Mouse (Mus musculus) midbrain, embryonic 14.5 days (tissue): ENCODE measurements around the gene Lclat1. TPM values are rescaled to one million over a fixed set of nuclear protein-coding genes. Genes with fewer than 3 reads are reported as not detected.

Source experiments
- ATAC-seq: fragments of 200-750 bp; cut with Nextera tagmentation; 2 replicates; pipeline ENCODE4 v1.8.0; 2017; ENCODE audit warnings: moderate number of reproducible peaks, moderate library complexity; ENCODE audit not compliant: low FRiP score, low TSS enrichment
- DNase-seq: peaks from one replicate; pipeline ENCODE4 v3.0.0-alpha.2; 2015
- H3K27ac ChIP-seq: fragments of 300-500 bp; sonication (generic); replicated peaks from 2 replicates; pipeline ENCODE4 v1.5.1; 2014; ENCODE audit warnings: mild to moderate bottlenecking, low read depth, low read length, moderate library complexity
- H3K27me3 ChIP-seq: fragments of 300-500 bp; sonication (generic); 2 replicates; pipeline ENCODE4 v1.6.1; 2014; ENCODE audit warnings: low read length, control low read depth, mixed read lengths; ENCODE audit not compliant: control insufficient read depth, insufficient read depth
- H3K36me3 ChIP-seq: fragments of 300-500 bp; sonication (generic); 2 replicates; pipeline ENCODE4 v1.6.1; 2014; ENCODE audit warnings: low read length, control low read depth; ENCODE audit not compliant: control insufficient read depth, insufficient read depth
- H3K4me1 ChIP-seq: fragments of 300-500 bp; sonication (generic); 2 replicates; pipeline ENCODE4 v1.6.1; 2014; ENCODE audit warnings: mild to moderate bottlenecking, antibody characterized with exemption, low read length, control low read depth; ENCODE audit not compliant: control insufficient read depth, insufficient read depth
- H3K4me2 ChIP-seq: fragments of 300-500 bp; sonication (generic); 2 replicates; pipeline ENCODE4 v1.6.1; 2014; ENCODE audit warnings: mild to moderate bottlenecking, low read length, moderate library complexity
- H3K4me3 ChIP-seq: fragments of 300-500 bp; sonication (generic); replicated peaks from 2 replicates; pipeline ENCODE4 v1.5.1; 2014; ENCODE audit warnings: low read depth, low read length
- H3K9ac ChIP-seq: fragments of 300-500 bp; sonication (generic); replicated peaks from 2 replicates; pipeline ENCODE4 v1.6.1; 2014; ENCODE audit warnings: mild to moderate bottlenecking, low read length, moderate library complexity
- H3K9me3 ChIP-seq: fragments of 300-500 bp; sonication (generic); 2 replicates; pipeline ENCODE4 v1.6.1; 2016; ENCODE audit warnings: low read length, control low read depth, mixed read lengths; ENCODE audit not compliant: control insufficient read depth
- WGBS: fragments of 180-500 bp; shearing (Covaris S2); extraction: QIAGEN DNeasy Blood & Tissue Kit; methylation state at CpG from one replicate; pipeline ENCODE4 v1.1.7; 2014; 5-methylcytosine and 5-hydroxymethylcytosine counted together
- polyA plus RNA-seq: library from polyadenylated mRNA; unstranded; fragments of >200 nt; fragmentation: Nextera tagmentation; extraction: Ambion mirVana; gene quantifications from 2 replicates; pipeline ENCODE4 v1.2.1, GENCODE M21; 2014

The Lclat1 gene
- polyA plus RNA-seq, 1 experiment from 2014 or later, result 16.9 TPM

- H3K4me2 ChIP-seq, result no peak overlapping the region
- H3K27ac ChIP-seq, result no peak overlapping the region
- H3K9ac ChIP-seq, result no peak overlapping the region
- H3K9me3 ChIP-seq, result no peaks in the 10 kb centered on the region
- no peaks in the 10 kb centered on the region for H3K27me3 ChIP-seq
- ATAC-seq (no peak), DNase-seq (no peak)
- no peaks in the 10 kb centered on the region for H3K36me3 ChIP-seq
- H3K4me3 ChIP-seq, result no peak overlapping the region
- H3K4me1 ChIP-seq, result no peaks in the 10 kb centered on the region
- whole genome bisulfite sequencing, result 89% methylated on average over 2 of the region's 2 CpGs
These were observed 56.3 kb downstream of the Lclat1 start for GRCm38 (mm10) chr17:73164121-73164520.

GRCm38 (mm10) chr17:73169461-73169860, 61.7 kb downstream of the Lclat1 start:
- Histone ChIP-seq H3K27me3 (no peaks in the 10 kb centered on the region), H3K4me2 (no peak overlapping the region), H3K9me3 (no peaks in the 10 kb centered on the region), H3K27ac (no peak overlapping the region), H3K36me3 (peaks cover 7% of the 10 kb centered on the region), H3K4me1 (no peaks in the 10 kb centered on the region), H3K4me3 (no peak overlapping the region), H3K9ac (no peak overlapping the region)
- DNase-seq (no peak), ATAC-seq (no peak)
- WGBS, result 96% methylated on average over 7 of the region's 7 CpGs

GRCm38 (mm10) chr17:73170141-73170540, 62.4 kb downstream of the Lclat1 start:
- H3K27ac ChIP-seq, result no peak overlapping the region
- no peaks in the 10 kb centered on the region for H3K27me3 ChIP-seq
- no peak overlapping the region for H3K4me2 ChIP-seq
- H3K4me1 ChIP-seq, result no peaks in the 10 kb centered on the region
- H3K36me3 ChIP-seq, result peaks cover 7% of the 10 kb centered on the region
- no peak overlapping the region for H3K4me3 ChIP-seq
- no peak for DNase-seq
- no peak for ATAC-seq
- H3K9me3 ChIP-seq, result no peaks in the 10 kb centered on the region
- H3K9ac ChIP-seq, result no peak overlapping the region
- WGBS, result 84% methylated on average over 5 of the region's 5 CpGs

GRCm38 (mm10) chr17:73174083-73174562, 66.3 kb downstream of the Lclat1 start:
- Histone ChIP-seq H3K4me3 (no peak overlapping the region), H3K36me3 (peaks cover 7% of the 10 kb centered on the region), H3K27ac (no peak overlapping the region), H3K27me3 (no peaks in the 10 kb centered on the region), H3K4me2 (no peak overlapping the region), H3K4me1 (no peaks in the 10 kb centered on the region), H3K9ac (no peak overlapping the region), H3K9me3 (no peaks in the 10 kb centered on the region)
- DNase-seq (peak; percentile 58), ATAC-seq (no peak)
- 71% methylated on average over 5 of the region's 5 CpGs for WGBS

GRCm38 (mm10) chr17:73175720-73176119, 67.9 kb downstream of the Lclat1 start:
- Histone ChIP-seq H3K4me2 (no peak overlapping the region), H3K4me3 (no peak overlapping the region), H3K27me3 (no peaks in the 10 kb centered on the region), H3K36me3 (peaks cover 1% of the 10 kb centered on the region; the same call in 1 of the 2 replicates), H3K27ac (no peak overlapping the region), H3K4me1 (no peaks in the 10 kb centered on the region), H3K9ac (no peak overlapping the region), H3K9me3 (no peaks in the 10 kb centered on the region)
- no peak for ATAC-seq
- 85% methylated on average over 5 of the region's 5 CpGs for WGBS
- no peak for DNase-seq

- no peak for DNase-seq
- Histone ChIP-seq H3K9ac (no peak overlapping the region), H3K4me3 (no peak overlapping the region), H3K27me3 (no peaks in the 10 kb centered on the region), H3K4me1 (no peaks in the 10 kb centered on the region), H3K9me3 (no peaks in the 10 kb centered on the region), H3K27ac (no peak overlapping the region), H3K4me2 (no peak overlapping the region), H3K36me3 (no peaks in the 10 kb centered on the region)
- ATAC-seq, result no peak
- 80% methylated on average over 4 of the region's 4 CpGs for WGBS
These were observed 69.3 kb downstream of the Lclat1 start for GRCm38 (mm10) chr17:73177079-73177478.

- no peaks in the 10 kb centered on the region for H3K9me3 ChIP-seq
- WGBS, result 95% methylated on average over 5 of the region's 5 CpGs
- DNase-seq (no peak), ATAC-seq (no peak)
- no peak overlapping the region for H3K27ac ChIP-seq
- no peak overlapping the region for H3K4me2 ChIP-seq
- H3K36me3 ChIP-seq, result no peaks in the 10 kb centered on the region; the same call in 1 of the 2 replicates
- H3K9ac ChIP-seq, result no peak overlapping the region
- H3K27me3 ChIP-seq, result no peaks in the 10 kb centered on the region
- H3K4me1 ChIP-seq, result no peaks in the 10 kb centered on the region
- no peak overlapping the region for H3K4me3 ChIP-seq
These were observed 79.1 kb downstream of the Lclat1 start for GRCm38 (mm10) chr17:73186929-73187328.

- no peak overlapping the region for H3K4me3 ChIP-seq
- DNase-seq (no peak), ATAC-seq (no peak)
- no peak overlapping the region for H3K9ac ChIP-seq
- 86% methylated on average over 6 of the region's 6 CpGs for WGBS
- no peaks in the 10 kb centered on the region for H3K4me1 ChIP-seq
- H3K27ac ChIP-seq, result no peak overlapping the region
- no peaks in the 10 kb centered on the region for H3K36me3 ChIP-seq
- no peaks in the 10 kb centered on the region for H3K9me3 ChIP-seq
- no peak overlapping the region for H3K4me2 ChIP-seq
- no peaks in the 10 kb centered on the region for H3K27me3 ChIP-seq
These were observed 86.4 kb downstream of the Lclat1 start for GRCm38 (mm10) chr17:73194146-73194545.

GRCm38 (mm10) chr17:73194575-73194974, 86.8 kb downstream of the Lclat1 start:
- ATAC-seq (no peak), DNase-seq (no peak)
- H3K27me3 ChIP-seq, result no peaks in the 10 kb centered on the region
- no peaks in the 10 kb centered on the region for H3K9me3 ChIP-seq
- no peak overlapping the region for H3K4me3 ChIP-seq
- no peak overlapping the region for H3K27ac ChIP-seq
- WGBS, result 92% methylated on average over 6 of the region's 6 CpGs
- no peaks in the 10 kb centered on the region for H3K36me3 ChIP-seq
- H3K4me2 ChIP-seq, result no peak overlapping the region
- H3K9ac ChIP-seq, result no peak overlapping the region
- no peaks in the 10 kb centered on the region for H3K4me1 ChIP-seq
